Mouse (Mus musculus) MEL (cell line): Measurements from ENCODE around the gene Apbb2. TPM values are rescaled to one million over a fixed set of nuclear protein-coding genes. Genes with fewer than 3 reads are reported as not detected.

Source experiments
- DNase-seq: peaks from one replicate; pipeline ENCODE4 v3.0.0; 2011; ENCODE audit warnings: low read depth, low spot score
- H3K27ac ChIP-seq: 2 replicates; pipeline ENCODE4 v1.5.1; 2012; ENCODE audit warnings: low read depth, mild to moderate bottlenecking, control low read depth, low read length, moderate library complexity; ENCODE audit not compliant: control insufficient read depth
- H3K27me3 ChIP-seq, 2 experiments: fragments of 150-350 bp in 1 of 2; sonication (generic) in 1 of 2; 2 replicates each; pipeline ENCODE4 v1.6.1; 2012; ENCODE audit warnings: low read length in 2 of 2, mild to moderate bottlenecking in 2 of 2, improper control_type of control experiment in 1 of 2, moderate library complexity in 1 of 2; ENCODE audit not compliant: insufficient read depth in 2 of 2, control insufficient read depth in 1 of 2
- H3K36me3 ChIP-seq, 2 experiments: 2 replicates each; pipeline ENCODE4 v1.6.1; 2012 to 2014; ENCODE audit warnings: low read length in 2 of 2, improper control_type of control experiment in 1 of 2, inconsistent platforms in 1 of 2, mild to moderate bottlenecking in 1 of 2; ENCODE audit not compliant: insufficient read depth in 2 of 2, control insufficient read depth in 1 of 2
- H3K4me1 ChIP-seq, 2 experiments: fragments of 150-350 bp in 1 of 2; sonication (generic) in 1 of 2; 2 replicates each; pipeline ENCODE4 v1.6.1; 2012; ENCODE audit warnings: low read length in 2 of 2, improper control_type of control experiment in 1 of 2, mild to moderate bottlenecking in 1 of 2; ENCODE audit not compliant: insufficient read depth in 2 of 2, control insufficient read depth in 1 of 2
- H3K4me3 ChIP-seq, 2 experiments: fragments of 150-350 bp in 1 of 2; sonication (generic) in 1 of 2; 2 replicates each; pipeline ENCODE4 v1.5.1; 2012; ENCODE audit warnings: low read depth in 2 of 2, low read length in 2 of 2, mild to moderate bottlenecking in 2 of 2, moderate library complexity in 2 of 2, control low read depth in 1 of 2, improper control_type of control experiment in 1 of 2; ENCODE audit not compliant: control insufficient read depth in 1 of 2, insufficient read depth in 1 of 2
- H3K79me2 ChIP-seq: 2 replicates; pipeline ENCODE4 v1.6.1; 2012; ENCODE audit warnings: mild to moderate bottlenecking, low read length, moderate library complexity; ENCODE audit not compliant: control insufficient read depth, poor library complexity, insufficient read depth
- H3K9ac ChIP-seq: 2 replicates; pipeline ENCODE4 v1.6.1; 2012; ENCODE audit warnings: low read depth, mild to moderate bottlenecking, control low read depth, low read length, moderate library complexity; ENCODE audit not compliant: control insufficient read depth, poor library complexity, severe bottlenecking
- H3K9me3 ChIP-seq: fragments of 150-350 bp; sonication (generic); replicated peaks from 2 replicates; pipeline ENCODE4 v1.6.1; 2012; ENCODE audit warnings: mild to moderate bottlenecking, low read length, improper control_type of control experiment, moderate library complexity; ENCODE audit not compliant: insufficient read depth
- ELF1 ChIP-seq: IDR thresholded peaks from 2 replicates; pipeline ENCODE4 v1.6.1; 2014; ENCODE audit warnings: low read depth, mild to moderate bottlenecking, inconsistent platforms, low read length, improper control_type of control experiment, moderate library complexity
- EP300 ChIP-seq, 2 experiments: IDR thresholded peaks; 2 replicates each; pipeline ENCODE4 v1.6.1; 2011; ENCODE audit warnings: improper control_type of control experiment in 2 of 2, low read length in 2 of 2, low read depth in 1 of 2, mild to moderate bottlenecking in 1 of 2
- GABPA ChIP-seq: IDR thresholded peaks from 2 replicates; pipeline ENCODE4 v1.6.1; 2012; ENCODE audit warnings: low read depth, mild to moderate bottlenecking, inconsistent platforms, low read length, improper control_type of control experiment, moderate library complexity
- GATA1 ChIP-seq: IDR thresholded peaks from 2 replicates; pipeline ENCODE4 v1.6.1; 2011; ENCODE audit warnings: low read depth, low read length, improper control_type of control experiment
- KAT2A ChIP-seq: conservative IDR thresholded peaks from 2 replicates; pipeline ENCODE4 v1.6.1; 2012; ENCODE audit warnings: low read depth, low read length, improper control_type of control experiment, inconsistent platforms
- MAFK ChIP-seq: IDR thresholded peaks from 2 replicates; pipeline ENCODE4 v1.6.1; 2011; ENCODE audit warnings: low read depth, mild to moderate bottlenecking, low read length, improper control_type of control experiment, borderline replicate concordance
- MAZ ChIP-seq: IDR thresholded peaks from 2 replicates; pipeline ENCODE4 v1.6.1; 2012; ENCODE audit warnings: low read depth, mild to moderate bottlenecking, inconsistent platforms, low read length, improper control_type of control experiment
- MEF2A ChIP-seq: IDR thresholded peaks from 2 replicates; pipeline ENCODE4 v1.6.1; 2014; ENCODE audit warnings: low read depth, mild to moderate bottlenecking, inconsistent platforms, low read length, improper control_type of control experiment; ENCODE audit not compliant: poor library complexity, insufficient replicate concordance, severe bottlenecking; ENCODE audit errors: extremely low read depth
- MYB ChIP-seq: IDR thresholded peaks from 2 replicates; pipeline ENCODE4 v1.6.1; 2011; ENCODE audit warnings: mild to moderate bottlenecking, low read depth, low read length, improper control_type of control experiment
- MYC ChIP-seq: IDR thresholded peaks from 2 replicates; pipeline ENCODE4 v1.6.1; 2011; ENCODE audit warnings: low read depth, mild to moderate bottlenecking, low read length, improper control_type of control experiment, moderate library complexity
- RAD21 ChIP-seq: IDR thresholded peaks from 2 replicates; pipeline ENCODE4 v1.6.1; 2011; ENCODE audit warnings: mild to moderate bottlenecking, low read depth, low read length, improper control_type of control experiment
- RCOR1 ChIP-seq: IDR thresholded peaks from 2 replicates; pipeline ENCODE4 v1.6.1; 2012; ENCODE audit warnings: low read depth, mild to moderate bottlenecking, inconsistent platforms, low read length, improper control_type of control experiment
- SMC3 ChIP-seq: IDR thresholded peaks from 2 replicates; pipeline ENCODE4 v1.6.1; 2011; ENCODE audit warnings: low read depth, low read length, improper control_type of control experiment
- TAL1 ChIP-seq: IDR thresholded peaks from 2 replicates; pipeline ENCODE4 v1.6.1; 2012; ENCODE audit warnings: mild to moderate bottlenecking, inconsistent platforms, low read length, moderate library complexity, mixed read lengths
- TCF12 ChIP-seq: IDR thresholded peaks from 2 replicates; pipeline ENCODE4 v1.6.1; 2014; ENCODE audit warnings: low read depth, mild to moderate bottlenecking, inconsistent platforms, low read length, improper control_type of control experiment, moderate library complexity
- ZMIZ1 ChIP-seq: IDR thresholded peaks from 2 replicates; pipeline ENCODE4 v1.6.1; 2012; ENCODE audit warnings: low read depth, mild to moderate bottlenecking, inconsistent platforms, low read length, improper control_type of control experiment, moderate library complexity
- polyA plus RNA-seq, 2 experiments: library from polyadenylated mRNA; stranded (reverse) in 1 of 2; unstranded in 1 of 2; fragments of >175 nt in 1 of 2; fragments of >200 nt in 1 of 2; gene quantifications; 2 replicates each; pipeline versions ENCODE4 v1.2.1 to v1.2.4; 2012; ENCODE audit warnings: low replicate concordance in 2 of 2, low read depth in 1 of 2; ENCODE audit not compliant: insufficient read length in 2 of 2, insufficient read depth in 1 of 2, missing spikeins in 1 of 2
- total RNA-seq: library from RNA; depleted of rRNA; stranded (reverse); fragments of 300-350 nt; gene quantifications from 2 replicates; pipeline ENCODE4 v1.2.3, GENCODE M21; 2012

The Apbb2 gene
- total and polyA plus RNA-seq, 3 experiments, result not detected

DNA sequence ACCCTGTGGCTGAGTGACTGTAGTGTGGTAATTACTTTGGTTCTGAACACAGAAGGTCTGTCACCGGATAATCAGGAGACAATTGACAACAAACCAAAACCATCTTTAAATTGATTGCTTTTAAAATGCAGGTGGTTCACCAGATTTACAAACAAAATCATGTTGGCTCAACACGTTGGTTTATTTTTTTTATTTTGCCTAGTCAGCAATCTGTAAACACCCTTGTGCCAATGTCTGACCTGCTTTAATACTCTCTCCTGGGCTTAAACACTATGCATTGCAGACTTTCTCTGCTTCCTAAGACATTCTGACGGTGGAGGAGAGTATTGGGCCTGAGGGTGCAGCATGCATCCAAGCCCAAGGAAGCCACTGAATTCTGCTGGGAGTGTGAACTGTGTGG is 22.3 kb downstream of the Apbb2 start:
- Histone ChIP-seq H3K79me2 (no peaks in the 10 kb centered on the region), H3K27ac (no peak overlapping the region)
- DNase-seq, result no peak
- TF ChIP-seq ELF1 (no peak), RCOR1 (no peak), MAFK (no peak; the same call in 1 of the 2 replicates)
- TF ChIP-seq, all 39 proteins: peak for 0
- H3K27me3 ChIP-seq, result no peaks in the 10 kb centered on the region
- no peak overlapping the region for H3K9ac ChIP-seq
- no peak overlapping the region for H3K4me3 ChIP-seq
- no peaks in the 10 kb centered on the region for H3K4me1 ChIP-seq
- H3K36me3 ChIP-seq, result no peaks in the 10 kb centered on the region
- H3K9me3 ChIP-seq, result no peaks in the 10 kb centered on the region

DNA sequence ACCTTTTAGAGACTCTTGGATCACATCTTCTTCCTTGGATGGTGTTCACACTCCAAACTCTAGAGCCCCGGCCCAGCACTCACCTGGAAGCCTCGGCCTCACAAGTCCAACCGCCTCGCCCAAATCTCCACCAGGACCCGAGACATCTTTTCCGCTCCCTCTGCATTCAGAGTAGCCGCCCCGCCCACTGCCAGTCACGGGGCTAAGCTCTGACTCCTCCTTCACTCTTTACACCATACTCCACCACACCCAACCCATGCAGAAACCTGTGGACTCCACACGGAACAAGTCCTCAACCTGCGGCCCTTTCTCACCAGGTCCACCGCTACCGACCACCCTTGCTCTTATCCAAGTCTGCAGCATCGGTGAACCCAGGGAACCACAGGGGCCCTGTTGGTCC is 23.7 kb downstream of the Apbb2 start:
- no peak for DNase-seq
- Histone ChIP-seq H3K36me3 (no peaks in the 10 kb centered on the region), H3K27me3 (no peaks in the 10 kb centered on the region), H3K9me3 (no peaks in the 10 kb centered on the region), H3K27ac (no peak overlapping the region), H3K4me3 (no peak overlapping the region), H3K9ac (no peak overlapping the region), H3K79me2 (no peaks in the 10 kb centered on the region), H3K4me1 (no peaks in the 10 kb centered on the region)
- TF ChIP-seq KAT2A (no peak), GATA1 (no peak), EP300 (IDR thresholded peaks at IDR 0.05; ENCODE audit: low read depth in 1 of 2, low read length in 2 of 2) (no peak), MEF2A (no peak), TAL1 (no peak), RCOR1 (no peak), ZMIZ1 (no peak), RAD21 (no peak), MYC (no peak), GABPA (no peak)

DNA sequence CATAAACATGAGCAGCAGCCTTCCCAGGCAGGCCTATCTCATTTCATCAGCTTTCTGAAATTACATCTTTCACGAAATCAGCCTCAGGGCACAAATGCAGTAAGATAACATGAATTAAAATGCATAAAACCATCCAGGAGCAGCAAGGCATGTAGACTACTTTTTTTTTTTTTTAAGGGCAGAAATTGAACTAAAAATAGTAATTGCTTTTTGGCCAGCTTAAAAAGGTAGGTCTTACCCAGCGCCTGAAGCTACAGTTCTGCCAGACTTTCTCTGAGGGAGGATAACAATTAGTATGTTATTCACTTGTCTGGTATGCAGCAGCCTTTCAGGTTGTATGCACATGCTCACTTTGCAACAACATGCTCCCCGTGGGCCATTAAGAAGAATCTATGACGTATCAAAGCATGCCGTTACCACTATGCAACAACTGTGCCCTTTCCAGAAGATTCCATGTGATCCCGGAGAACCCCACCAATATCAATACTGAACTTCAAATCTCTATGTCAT is 32.3 kb downstream of the Apbb2 start:
- Histone ChIP-seq H3K9me3 (no peaks in the 10 kb centered on the region), H3K9ac (no peak overlapping the region), H3K27me3 (no peaks in the 10 kb centered on the region), H3K36me3 (no peaks in the 10 kb centered on the region), H3K4me1 (no peaks in the 10 kb centered on the region), H3K4me3 (no peak overlapping the region), H3K79me2 (no peaks in the 10 kb centered on the region), H3K27ac (no peak overlapping the region)
- no peak for DNase-seq
- TF ChIP-seq RCOR1, result no peak
- no peak for TF ChIP-seq TAL1
- TF ChIP-seq TCF12, result no peak
- TF ChIP-seq SMC3, result no peak
- no peak for TF ChIP-seq MYB
- no peak for TF ChIP-seq MEF2A
- no peak for TF ChIP-seq MAZ
- no peak for TF ChIP-seq MYC
